Mouse (Mus musculus) mammary gland, adult 2 months (tissue): ENCODE measurements around the gene Gm10134. TPM values are rescaled to one million over a fixed set of nuclear protein-coding genes. Genes with fewer than 3 reads are reported as not detected.

Experiments
- polyA plus RNA-seq: library from polyadenylated mRNA; depleted of rRNA; stranded (reverse); fragments of >200 nt; gene quantifications from 2 replicates; pipeline ENCODE4 v1.2.3, GENCODE M21; 2012; ENCODE audit warnings: low replicate concordance; rRNA removed

Gene Gm10134
- polyA plus RNA-seq = 0.91 and 1.1 TPM in 2 replicates

DNA sequence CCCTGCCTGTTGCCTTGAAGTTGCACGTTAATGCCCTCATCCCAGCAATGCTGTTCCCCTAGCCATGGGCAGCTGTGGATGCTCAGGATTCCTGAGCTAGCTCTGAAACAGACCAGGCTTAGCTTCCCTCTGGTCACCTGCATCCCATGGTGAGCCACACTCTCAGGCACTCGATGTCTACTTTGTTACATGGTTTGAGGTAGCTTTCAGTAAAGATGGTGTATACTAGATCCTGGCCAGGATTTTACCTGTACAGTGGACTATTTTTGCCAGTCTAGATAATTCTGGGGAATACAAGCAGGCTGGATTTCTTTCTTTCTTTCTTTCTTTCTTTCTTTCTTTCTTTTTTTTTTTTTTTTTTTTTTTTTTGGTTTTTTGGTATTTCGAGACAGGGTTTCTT is at the start of gene Gm10134:
Gene Gm10134 (plus strand): TSS at position 301 of the 400 bp plus-strand sequence.

DNA sequence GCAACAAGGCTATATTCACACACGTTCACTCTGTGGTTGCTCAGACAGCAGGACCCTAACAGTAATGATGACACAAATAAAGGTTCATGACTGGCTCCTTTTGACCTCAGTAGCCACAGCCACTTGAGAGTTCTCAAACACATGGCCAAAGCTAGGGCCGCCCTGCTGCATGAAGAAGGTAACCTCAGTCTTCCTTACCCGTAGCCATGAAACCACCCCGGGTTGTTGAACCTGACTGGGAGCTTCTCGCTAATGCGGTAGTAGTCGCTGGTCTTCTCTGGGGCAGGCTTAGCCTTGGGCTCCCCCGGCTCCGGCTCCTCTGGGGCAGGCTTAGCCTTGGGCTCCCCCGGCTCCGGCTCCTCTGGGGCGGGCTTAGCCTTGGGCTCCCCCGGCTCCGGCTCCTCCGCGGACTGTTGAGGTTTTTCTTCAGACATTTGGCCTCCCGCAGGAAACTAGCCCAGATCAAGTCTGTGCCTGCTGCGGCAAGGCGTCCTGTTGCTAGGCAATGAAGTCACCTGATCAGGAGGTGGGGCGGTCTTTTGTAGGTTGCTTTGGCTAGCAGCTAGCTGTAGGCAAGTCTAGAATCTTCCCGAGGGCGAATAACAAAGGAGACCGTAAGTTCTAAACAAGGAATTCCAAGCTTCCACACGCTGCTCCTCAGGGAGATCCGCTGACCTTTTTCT is 39.9 kb upstream of the Gm10134 start, which contains the start of gene 1700007K13Rik:
Gene 1700007K13Rik (minus strand): TSS at position 497 of the 683 bp plus-strand sequence.

DNA sequence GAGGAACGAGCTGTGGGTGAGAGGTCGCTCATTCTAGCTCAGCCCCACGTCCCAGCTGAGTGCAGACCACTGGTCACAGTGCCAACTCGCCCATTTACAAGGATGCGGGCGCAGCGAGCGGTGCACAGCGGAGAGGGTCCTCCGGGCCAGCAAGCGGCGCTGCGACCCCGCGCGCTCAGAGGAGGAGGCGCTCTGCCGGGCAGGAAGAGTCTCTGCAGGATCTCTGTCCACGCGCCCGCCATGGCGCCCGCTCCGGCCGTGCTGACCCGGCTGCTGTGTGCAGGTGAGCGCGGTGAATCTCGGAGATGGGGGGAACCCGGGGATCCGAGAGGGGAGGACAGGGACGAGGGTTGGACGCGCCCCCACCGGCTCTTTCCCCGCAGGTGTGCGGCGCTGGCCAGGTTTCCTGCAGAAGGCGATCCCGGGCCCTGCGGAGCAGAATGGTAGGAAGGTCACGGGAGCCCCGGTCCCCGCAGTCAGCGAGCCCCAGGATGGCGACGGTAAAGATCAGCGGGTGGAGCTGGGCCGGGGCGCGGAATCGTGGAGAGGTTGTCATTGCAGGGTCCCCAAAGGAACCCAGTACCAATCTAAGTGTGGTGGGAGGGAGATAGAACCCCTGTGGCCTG is 37.9 kb upstream of the Gm10134 start, which contains the start of gene Mrps2:
Gene Mrps2 (plus strand): TSS at position 207 of the 626 bp plus-strand sequence.

DNA sequence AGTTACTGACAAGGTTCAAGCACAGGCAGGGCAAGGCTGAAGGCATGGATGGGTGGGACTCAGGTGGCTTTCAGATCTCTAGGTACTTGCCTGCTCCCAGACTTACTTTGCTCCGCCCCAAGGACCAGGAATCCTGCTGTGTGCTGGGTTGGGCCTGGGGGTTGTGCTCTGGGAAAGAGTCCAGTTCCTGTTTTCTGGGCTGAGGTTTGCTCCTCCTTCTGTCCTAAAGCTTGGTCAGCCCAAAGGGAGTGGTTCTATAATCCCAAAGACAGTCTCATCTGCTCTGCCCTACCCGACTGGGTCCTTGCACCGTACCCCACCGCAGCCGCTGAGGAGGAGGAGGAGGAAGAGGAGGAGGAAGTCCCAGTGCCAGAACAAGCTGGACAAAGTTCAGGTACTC is 9.2 kb upstream of the Gm10134 start, which contains the start of gene Gbgt1:
Gene Gbgt1 (plus strand): TSS at position 221 of the 400 bp plus-strand sequence.

DNA sequence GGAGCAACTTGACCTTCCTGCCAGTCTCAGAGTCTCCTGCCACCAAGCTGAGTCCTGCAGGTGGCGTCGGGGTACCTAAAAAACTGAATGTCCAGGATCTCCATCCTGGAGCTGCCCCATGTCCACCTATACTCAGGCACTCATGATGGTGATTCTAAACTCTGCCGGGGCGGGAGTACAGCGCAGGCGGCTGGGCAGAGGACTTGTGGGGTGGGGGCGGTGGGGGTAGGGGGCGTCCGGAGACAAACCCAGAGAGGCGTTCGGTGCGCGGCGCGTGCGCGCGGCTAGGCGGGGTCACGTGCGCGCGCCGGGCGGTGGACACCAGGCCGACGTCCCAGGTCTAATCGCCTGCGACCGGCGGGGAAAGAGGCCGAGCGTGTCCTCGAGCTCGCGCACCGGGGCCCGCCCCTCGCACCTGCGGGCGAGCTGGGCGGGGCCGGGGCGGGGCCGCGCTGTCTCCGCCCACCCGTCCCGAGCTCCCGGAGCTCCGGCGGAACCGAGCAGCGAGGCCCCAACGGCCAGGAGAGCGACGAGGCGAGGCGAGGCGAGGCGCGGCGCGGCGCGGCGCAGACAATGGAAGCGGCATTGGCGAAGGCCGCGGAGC is 7.0 kb downstream of the Gm10134 start, which contains the start of gene Ralgds:
Gene Ralgds (plus strand): TSS at position 328 of the 604 bp plus-strand sequence.

Other genes with a start within 250 kb of the Gm10134 start
- 2.0 and 2.5 TPM in 2 replicates for gene Ppp1r26, start 59.3 kb upstream of the Gm10134 start, polyA plus RNA-seq
- gene 1700007K13Rik, start 39.8 kb upstream of the Gm10134 start, polyA plus RNA-seq = not detected in 2 replicates
- gene Mrps2, start 38.0 kb upstream of the Gm10134 start, polyA plus RNA-seq = 38.9 and 62.1 TPM in 2 replicates
- 5.1 and 7.1 TPM in 2 replicates for gene Gbgt1, start 9.2 kb upstream of the Gm10134 start, polyA plus RNA-seq
- 98.0 and 131 TPM in 2 replicates for gene Ralgds, start 7.0 kb downstream of the Gm10134 start, polyA plus RNA-seq
- 0.12 and 0.56 TPM in 2 replicates for gene Cel, start 57.3 kb downstream of the Gm10134 start, polyA plus RNA-seq
- 16.5 and 25.6 TPM in 2 replicates for gene Gtf3c5, start 77.7 kb downstream of the Gm10134 start, polyA plus RNA-seq
- 1.9 and 2.4 TPM in 2 replicates for gene Gfi1b, start 115.9 kb downstream of the Gm10134 start, polyA plus RNA-seq
- gene Tsc1, start 135.1 kb downstream of the Gm10134 start, polyA plus RNA-seq = 12.6 and 27.1 TPM in 2 replicates
- gene Spaca9, start 193.6 kb downstream of the Gm10134 start, polyA plus RNA-seq = 1.6 and 2.7 TPM in 2 replicates
- 0.73 and 1.3 TPM in 2 replicates for gene Ak8, start 194.1 kb downstream of the Gm10134 start, polyA plus RNA-seq